Mouse (Mus musculus) cerebellum, postnatal 36 days (tissue): ENCODE data around the gene Aspdh.

ENCODE experiments used
- DNase-seq, 2 experiments: peaks; one replicate each; pipeline ENCODE4 v3.0.0; 2021 to 2022; ENCODE audit warnings: mixed read lengths in 2 of 2

Aspdh gene

DNA sequence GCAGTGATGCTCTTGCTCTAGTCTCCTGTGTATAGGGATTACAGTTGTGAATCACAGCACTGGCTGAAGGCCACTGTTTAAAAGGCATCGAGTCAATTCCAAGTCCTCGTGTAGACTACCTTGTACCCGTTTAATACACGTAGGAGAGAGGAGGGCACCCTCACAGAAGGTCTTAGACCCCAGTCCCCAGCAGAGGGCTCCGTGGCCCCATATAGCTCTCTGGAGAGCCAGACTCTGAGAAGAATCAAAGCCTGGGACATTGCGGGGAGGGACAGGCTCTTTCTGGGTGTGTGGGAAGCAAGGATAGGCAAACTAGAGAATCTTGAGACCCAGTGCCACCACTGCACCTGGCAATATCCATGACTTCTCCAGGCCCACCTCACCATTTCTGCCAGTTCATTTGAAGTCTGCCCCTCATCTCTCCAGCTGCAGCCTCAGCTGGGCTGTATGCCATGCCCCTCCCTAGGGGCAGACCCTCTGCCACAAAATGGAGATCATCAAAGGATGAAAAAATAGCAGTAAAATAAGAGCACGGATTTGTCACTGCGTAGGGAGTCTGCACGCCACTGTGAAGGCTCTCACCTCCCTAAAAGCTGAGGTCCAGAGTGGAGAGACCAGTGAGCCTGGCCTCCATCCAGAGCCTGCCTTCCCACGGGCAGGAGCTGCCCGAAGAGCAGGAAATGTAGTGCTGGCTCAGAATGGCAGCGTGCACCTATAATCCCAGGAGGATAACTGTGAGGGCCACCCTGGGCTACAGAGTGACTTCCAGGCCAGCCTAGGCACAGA is 18.9 kb upstream of the Aspdh start:
- DNase-seq, result peak; percentile 71 to 78

DNA sequence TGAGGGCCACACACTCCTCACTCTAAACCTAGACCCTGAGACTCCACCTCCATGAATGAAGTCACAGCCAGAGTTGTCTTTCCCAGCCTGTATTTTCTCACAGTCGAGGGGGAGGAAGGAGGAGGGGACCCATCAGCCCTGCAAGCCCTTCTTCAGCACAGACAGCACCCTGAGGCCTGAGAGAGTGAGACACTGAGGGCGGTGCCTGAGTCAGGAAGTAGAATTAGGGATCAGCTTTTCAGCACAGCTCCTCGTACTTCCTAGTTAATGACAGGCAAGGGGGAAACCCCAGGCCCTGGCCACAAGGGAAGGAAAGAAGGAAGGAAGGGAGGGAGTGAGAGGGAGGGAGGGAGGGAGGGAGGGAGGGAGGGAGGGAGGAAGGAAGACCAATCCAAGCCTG is 11.9 kb upstream of the Aspdh start:
- peak in 1 of 2 experiments; percentile 1 for DNase-seq

DNA sequence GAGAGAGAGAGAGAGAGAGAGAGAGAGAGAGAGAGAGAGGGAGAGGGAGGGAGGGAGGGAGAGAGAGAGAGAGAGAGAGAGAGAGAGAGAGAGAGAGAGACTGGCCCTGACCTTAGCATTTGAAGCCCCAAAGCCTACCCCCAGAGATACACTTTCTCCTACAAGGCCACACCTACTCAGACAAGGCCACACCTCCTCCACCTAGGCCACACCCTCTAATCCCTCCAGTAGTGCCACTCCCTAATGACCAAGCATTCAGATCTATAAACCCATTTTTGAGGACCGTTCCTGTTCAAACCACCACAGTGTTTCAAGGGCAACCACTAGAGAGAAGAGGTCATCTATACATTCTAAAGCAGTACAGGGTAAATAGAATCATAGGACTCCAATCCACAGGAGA is 8.9 kb upstream of the Aspdh start:
- no peak for DNase-seq

DNA sequence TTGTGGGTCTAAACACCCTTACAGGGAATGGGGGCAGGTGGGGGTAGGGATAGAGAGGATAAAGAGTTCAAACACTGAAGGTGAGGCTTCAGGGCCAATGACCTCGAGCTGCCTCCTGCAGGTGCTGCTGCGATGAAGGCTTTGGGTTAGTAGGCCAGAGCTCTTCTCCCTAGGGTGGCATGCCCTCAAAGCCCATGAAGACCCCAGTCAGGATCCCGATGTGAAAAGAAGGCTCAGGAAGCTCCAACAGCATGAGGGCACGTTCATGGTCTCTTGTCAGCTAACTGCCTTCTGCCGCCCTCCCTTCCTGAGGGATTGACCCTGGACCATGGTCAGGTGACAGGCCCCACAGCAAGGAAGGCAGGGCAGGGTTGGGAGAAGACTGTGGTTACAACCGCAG is 5.1 kb upstream of the Aspdh start:
- DNase-seq, result peak; percentile 3 to 13

DNA sequence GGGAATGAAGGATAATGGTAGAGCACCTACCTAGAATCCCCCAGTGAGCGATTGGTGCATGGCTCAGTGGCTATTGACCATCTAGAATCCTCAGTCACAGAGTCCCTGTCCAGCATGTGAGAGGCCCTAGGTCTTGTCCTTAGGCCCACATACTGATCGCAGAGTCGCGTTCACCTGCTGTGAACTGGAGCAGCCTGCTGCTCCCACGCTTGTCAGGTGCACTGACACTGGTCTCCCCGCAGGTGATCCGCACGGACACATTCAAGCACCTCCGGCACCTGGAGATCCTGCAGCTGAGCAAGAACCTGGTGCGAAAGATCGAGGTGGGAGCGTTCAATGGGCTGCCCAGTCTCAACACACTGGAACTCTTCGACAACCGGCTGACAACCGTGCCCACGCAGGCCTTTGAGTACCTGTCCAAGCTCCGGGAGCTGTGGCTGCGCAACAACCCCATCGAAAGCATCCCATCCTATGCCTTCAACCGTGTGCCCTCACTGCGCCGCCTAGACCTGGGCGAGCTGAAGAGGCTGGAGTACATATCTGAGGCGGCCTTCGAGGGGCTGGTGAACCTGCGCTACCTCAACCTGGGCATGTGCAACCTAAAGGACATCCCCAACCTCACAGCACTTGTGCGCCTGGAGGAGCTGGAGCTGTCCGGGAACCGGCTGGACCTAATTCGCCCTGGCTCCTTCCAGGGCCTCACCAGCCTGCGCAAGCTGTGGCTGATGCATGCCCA is 4.3 kb upstream of the Aspdh start:
- DNase-seq, result peak in 1 of 2 experiments; percentile 33

DNA sequence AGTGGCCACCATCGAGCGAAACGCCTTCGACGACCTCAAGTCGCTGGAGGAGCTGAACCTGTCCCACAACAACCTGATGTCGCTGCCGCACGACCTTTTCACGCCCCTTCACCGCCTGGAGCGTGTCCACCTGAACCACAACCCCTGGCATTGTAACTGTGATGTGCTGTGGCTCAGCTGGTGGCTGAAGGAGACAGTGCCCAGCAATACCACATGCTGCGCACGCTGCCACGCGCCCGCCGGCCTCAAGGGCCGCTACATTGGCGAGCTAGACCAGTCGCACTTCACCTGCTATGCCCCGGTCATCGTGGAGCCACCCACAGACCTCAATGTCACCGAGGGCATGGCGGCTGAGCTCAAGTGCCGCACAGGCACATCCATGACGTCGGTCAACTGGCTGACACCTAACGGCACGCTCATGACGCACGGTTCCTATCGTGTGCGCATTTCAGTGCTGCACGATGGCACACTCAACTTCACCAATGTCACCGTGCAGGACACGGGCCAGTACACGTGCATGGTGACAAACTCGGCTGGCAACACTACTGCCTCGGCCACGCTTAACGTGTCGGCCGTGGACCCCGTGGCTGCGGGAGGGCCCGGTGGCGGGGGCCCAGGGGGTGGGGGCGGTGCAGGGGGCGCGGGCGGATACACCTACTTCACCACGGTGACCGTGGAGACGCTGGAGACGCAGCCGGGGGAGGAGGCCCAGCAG is 3.5 kb upstream of the Aspdh start:
- no peak for DNase-seq

DNA sequence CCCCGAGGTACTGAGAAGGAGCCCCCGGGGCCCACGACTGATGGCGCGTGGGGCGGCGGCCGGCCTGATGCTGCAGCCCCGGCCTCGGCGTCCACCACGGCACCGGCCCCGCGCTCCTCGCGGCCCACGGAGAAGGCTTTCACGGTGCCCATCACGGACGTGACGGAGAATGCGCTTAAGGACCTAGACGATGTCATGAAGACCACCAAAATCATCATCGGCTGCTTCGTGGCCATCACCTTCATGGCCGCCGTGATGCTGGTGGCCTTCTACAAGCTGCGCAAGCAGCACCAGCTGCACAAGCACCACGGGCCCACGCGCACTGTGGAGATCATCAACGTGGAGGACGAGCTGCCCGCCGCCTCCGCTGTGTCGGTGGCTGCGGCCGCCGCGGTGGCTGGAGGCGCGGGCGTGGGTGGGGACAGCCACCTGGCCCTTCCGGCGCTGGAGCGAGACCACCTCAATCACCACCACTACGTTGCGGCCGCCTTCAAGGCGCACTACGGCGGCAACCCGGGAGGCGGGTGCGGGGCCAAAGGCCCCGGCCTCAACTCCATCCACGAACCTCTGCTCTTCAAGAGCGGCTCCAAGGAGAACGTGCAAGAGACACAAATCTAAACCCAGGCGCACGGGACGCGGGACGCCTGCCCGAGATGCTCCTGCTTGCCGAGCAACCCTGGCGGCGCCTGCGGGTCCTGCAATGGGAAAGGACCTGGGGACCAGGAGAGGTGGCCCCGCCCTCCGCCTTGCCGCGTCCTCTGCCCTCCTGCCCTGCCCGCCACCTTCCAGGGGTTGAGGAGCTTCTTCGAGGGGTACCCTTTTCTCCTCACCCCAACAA is 2.8 kb upstream of the Aspdh start:
- DNase-seq, result peak; percentile 37 to 54

DNA sequence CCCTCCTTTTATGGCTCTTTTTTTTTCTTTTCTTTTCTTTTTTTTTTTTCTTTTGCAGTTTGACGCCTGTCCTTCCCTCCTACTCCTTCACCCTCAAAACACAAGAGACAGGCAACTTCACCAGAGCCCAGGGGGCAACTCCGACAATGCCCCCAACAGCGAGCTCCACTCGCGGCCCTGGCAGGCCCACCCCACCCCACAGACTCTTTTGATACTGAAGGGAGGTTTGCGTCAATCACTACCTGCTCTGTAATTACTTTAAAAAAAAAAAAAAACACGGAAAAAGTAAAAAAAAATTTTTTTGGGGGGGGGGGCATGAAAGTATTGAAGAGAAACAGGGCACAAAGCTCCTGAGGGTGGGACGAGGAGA is 2.1 kb upstream of the Aspdh start:
- no peak for DNase-seq

DNA sequence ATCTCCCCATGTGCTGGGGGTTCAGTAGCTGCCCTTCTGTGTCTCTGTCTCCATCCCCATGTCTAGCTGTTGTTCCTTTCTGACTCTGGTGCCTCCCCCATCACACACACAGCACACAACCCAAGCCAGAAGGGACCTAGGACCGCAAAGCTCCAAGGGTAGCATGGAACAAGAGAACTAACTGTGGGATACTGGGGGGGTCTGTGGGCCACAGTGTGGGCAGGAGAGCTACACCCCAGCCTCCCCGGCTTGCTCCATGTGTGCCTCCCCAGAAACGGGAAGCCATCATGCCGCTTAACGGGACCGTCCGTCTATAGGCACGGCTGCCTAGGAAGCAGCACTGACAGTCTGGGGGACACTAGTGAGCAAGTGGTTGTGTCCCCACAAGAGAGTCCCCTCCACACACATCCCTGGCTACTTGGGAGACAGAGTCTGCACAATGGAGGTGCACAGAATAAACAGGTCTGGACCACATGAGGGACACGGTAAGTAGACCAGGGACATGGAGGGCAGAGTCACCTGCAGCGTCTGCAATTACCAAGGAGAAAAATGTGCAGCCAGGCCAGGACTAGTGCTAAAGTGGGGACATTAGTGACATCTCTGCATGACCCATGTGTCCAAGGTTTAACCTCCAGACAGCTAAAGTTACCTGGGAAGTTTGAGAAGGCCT is 1.5 kb upstream of the Aspdh start:
- peak in 1 of 2 experiments; percentile 43 for DNase-seq

DNA sequence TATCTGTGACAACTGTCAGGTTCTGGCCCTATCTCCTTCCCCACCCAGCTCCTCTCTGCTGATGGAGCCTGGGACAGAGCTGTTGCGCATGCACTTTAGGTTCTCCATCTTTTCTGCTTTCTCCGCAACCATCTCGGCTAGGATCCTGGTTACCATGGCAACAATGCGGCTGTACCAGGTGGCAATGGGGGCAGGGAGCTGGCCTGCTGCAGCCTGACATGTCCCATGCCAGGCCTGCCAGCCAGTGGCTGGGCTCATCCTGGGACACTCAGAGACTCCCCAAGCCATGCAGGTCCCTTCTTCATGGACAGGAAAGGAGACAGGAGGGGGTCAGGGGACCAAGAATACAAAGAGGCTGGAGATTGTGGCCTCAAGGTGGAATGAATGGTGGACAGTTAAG is 680 bp upstream of the Aspdh start:
- peak; percentile 96 for DNase-seq

GRCm38 (mm10) chr7:44466006-44466887 is 1.1 kb downstream of the Aspdh start:
- peak; percentile 25 to 30 for DNase-seq

DNA sequence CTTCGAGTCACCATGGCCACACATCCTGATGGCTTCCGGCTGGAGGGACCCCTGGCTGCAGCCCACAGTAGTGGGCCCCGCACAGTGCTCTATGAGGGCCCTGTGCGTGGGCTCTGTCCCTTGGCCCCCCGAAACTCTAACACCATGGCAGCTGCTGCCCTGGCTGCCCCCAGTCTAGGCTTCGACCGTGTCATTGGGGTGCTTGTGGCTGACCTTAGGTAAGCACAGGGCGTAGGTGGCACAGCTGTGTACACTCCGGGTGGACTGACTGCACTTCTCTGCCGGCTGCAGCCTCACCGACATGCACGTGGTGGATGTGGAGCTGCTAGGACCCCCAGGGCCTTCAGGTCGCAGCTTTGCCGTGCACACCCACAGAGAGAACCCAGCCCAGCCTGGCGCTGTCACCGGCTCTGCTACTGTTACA is 1.7 kb downstream of the Aspdh start:
- DNase-seq, result peak; percentile 31 to 36

DNA sequence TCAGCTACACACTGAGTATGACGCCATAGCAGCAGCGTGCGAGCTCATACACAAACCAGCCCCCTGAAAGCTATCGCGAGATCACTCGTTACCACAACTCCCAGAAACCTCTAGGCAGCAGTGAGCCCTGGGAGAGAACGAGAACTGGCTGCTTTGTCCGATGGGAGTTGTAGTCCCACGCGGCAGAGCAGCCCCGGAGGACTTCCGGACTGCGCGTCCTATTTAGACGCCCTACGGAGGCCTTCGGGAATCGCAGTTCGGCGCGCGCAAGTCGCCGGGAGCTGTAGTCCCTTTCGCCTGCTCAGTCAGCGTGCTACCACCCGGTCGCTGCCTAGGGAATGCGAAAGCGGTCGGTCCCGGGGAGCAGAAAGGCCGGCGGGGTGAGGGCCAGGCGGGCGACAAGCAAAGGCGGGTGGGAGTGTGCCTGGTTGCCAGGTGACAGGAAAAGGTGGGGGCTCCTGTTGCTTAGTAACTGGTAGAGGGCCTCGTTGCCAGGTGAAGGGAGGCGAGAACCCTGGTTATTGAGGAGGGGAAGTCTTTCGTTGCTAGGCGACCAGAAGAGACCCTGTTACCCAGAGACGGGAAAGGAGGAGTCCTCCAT is 2.7 kb downstream of the Aspdh start, which contains the start of gene Josd2:
Gene Josd2, plus strand, starts transcription at position 170 of the 601 bp plus-strand sequence.
- DNase-seq, result peak; percentile 93 to 94

GRCm38 (mm10) chr7:44468644-44469285 is 3.6 kb downstream of the Aspdh start:
- DNase-seq, result peak in 1 of 2 experiments; percentile 20

GRCm38 (mm10) chr7:44469677-44470675 is 4.8 kb downstream of the Aspdh start:
- DNase-seq, result peak in 1 of 2 experiments; percentile 8

GRCm38 (mm10) chr7:44470696-44471612 is 5.8 kb downstream of the Aspdh start:
- peak in 1 of 2 experiments; percentile 6 for DNase-seq

GRCm38 (mm10) chr7:44471880-44472557 is 6.8 kb downstream of the Aspdh start:
- peak in 1 of 2 experiments; percentile 14 for DNase-seq
